Mouse (Mus musculus) cerebellum, adult 2 months (tissue): ENCODE results near the gene Slc6a6.

Source experiments
- CTCF ChIP-seq: fragments of 200-500 bp; IDR thresholded peaks from 2 replicates; pipeline ENCODE4 v1.5.1; 2011; ENCODE audit warnings: low read depth, mild to moderate bottlenecking, control low read depth, low read length, moderate library complexity, borderline replicate concordance; ENCODE audit not compliant: insufficient read depth
- POLR2A ChIP-seq: fragments of 200-500 bp; IDR thresholded peaks from 2 replicates; pipeline ENCODE4 v1.6.1; 2011; ENCODE audit warnings: low read length, control low read depth, borderline replicate concordance; ENCODE audit not compliant: insufficient read depth

DNA sequence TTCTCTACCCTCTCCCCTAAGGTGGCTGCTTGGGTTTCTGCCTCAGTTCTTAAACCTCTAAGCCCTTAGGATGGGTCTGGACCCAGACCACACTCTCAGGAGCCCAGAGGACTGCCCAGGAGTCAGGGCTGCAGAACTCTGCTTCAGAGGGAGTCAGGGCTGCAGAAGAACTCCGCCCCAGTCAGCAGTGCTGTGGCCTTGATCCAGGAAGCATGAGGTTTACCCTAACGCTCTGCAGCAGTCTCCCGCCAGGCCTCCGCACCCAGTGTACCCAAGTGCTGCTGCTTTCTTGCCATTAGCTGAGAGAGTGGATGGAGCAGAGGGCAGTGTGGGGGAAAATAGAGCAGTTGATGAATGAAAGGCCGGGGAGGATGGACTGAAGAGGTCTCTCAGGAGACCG lies 124.2 kb downstream of the Slc6a6 start:
- TF ChIP-seq CTCF = no peak
- TF ChIP-seq POLR2A = no peak
